Mouse (Mus musculus): ENCODE data around the gene Pxk. TPM values are rescaled to one million over a fixed set of nuclear protein-coding genes. Genes with fewer than 3 reads are reported as not detected.
"Not testable (repeated sequence)": the region's sequence is repeated elsewhere in the genome, so short reads cannot be mapped to it uniquely, and the experiment has no call there.

Gene Pxk
- total RNA-seq, 2 experiments from 2014 or later, result 26.8 to 32.8 TPM

GRCm38 (mm10) chr14:8102676-8103075 is 4.7 kb downstream of the Pxk start:
- no peak for DNase-seq

- no peak for DNase-seq
Measured at GRCm38 (mm10) chr14:8108047-8108446, 10.0 kb downstream of the Pxk start.

GRCm38 (mm10) chr14:8108976-8109375 is 11.0 kb downstream of the Pxk start:
- DNase-seq, result no peak

- no peak for DNase-seq
Measured at GRCm38 (mm10) chr14:8111545-8111944, 13.5 kb downstream of the Pxk start.

GRCm38 (mm10) chr14:8112036-8112435 is 14.0 kb downstream of the Pxk start:
- no peak for DNase-seq

GRCm38 (mm10) chr14:8113616-8114015 is 15.6 kb downstream of the Pxk start:
- no peak for DNase-seq

- no peak for DNase-seq
Measured at GRCm38 (mm10) chr14:8114306-8114705, 16.3 kb downstream of the Pxk start.

GRCm38 (mm10) chr14:8114756-8115155 is 16.7 kb downstream of the Pxk start:
- DNase-seq, result no peak

GRCm38 (mm10) chr14:8115772-8116171 is 17.8 kb downstream of the Pxk start:
- DNase-seq, result no peak

GRCm38 (mm10) chr14:8117371-8117770 is 19.4 kb downstream of the Pxk start:
- DNase-seq, result no peak

- no peak for DNase-seq
Measured at GRCm38 (mm10) chr14:8119454-8119853, 21.4 kb downstream of the Pxk start.

- no peak for DNase-seq
Measured at GRCm38 (mm10) chr14:8119904-8120303, 21.9 kb downstream of the Pxk start.

- peak in 1 of 2 experiments; percentile 35 for DNase-seq
Measured at GRCm38 (mm10) chr14:8123141-8123540, 25.1 kb downstream of the Pxk start.

- not testable (repeated sequence) for DNase-seq
Measured at GRCm38 (mm10) chr14:8123611-8124010, 25.6 kb downstream of the Pxk start.

GRCm38 (mm10) chr14:8124046-8124881 is 26.3 kb downstream of the Pxk start:
- DNase-seq, result no peak

GRCm38 (mm10) chr14:8127971-8128370 is 30.0 kb downstream of the Pxk start:
- DNase-seq, result no peak

GRCm38 (mm10) chr14:8132789-8133188 is 34.8 kb downstream of the Pxk start:
- DNase-seq, result no peak

- no peak for DNase-seq
Measured at GRCm38 (mm10) chr14:8134234-8134633, 36.2 kb downstream of the Pxk start.

GRCm38 (mm10) chr14:8135130-8135529 is 37.1 kb downstream of the Pxk start:
- DNase-seq, result peak; percentile 40 to 46

GRCm38 (mm10) chr14:8139724-8140710 is 42.0 kb downstream of the Pxk start:
- DNase-seq, result peak in 1 of 2 experiments; percentile 23

- DNase-seq, result no peak
Measured at GRCm38 (mm10) chr14:8141131-8141530, 43.1 kb downstream of the Pxk start.

- DNase-seq, result no peak
Measured at GRCm38 (mm10) chr14:8145594-8146558, 47.9 kb downstream of the Pxk start.

Data from layer of hippocampus, postnatal 36 days (tissue).